Mouse (Mus musculus) liver, embryonic 12.5 days (tissue): ENCODE measurements at regions not wholly inside any gene's neighbourhood (a gene's known extent, or its start where the extent isn't known, plus 50 kb on each side); places are given as distances from the start of the nearest gene placed in this dataset.

Source experiments
- ATAC-seq: fragments of 200-750 bp; cut with Nextera tagmentation; 2 replicates; pipeline ENCODE4 v1.8.0; 2017; ENCODE audit warnings: moderate number of reproducible peaks, mild to moderate bottlenecking, moderate library complexity
- H3K27ac ChIP-seq: fragments of 300-500 bp; sonication (generic); 2 replicates; pipeline ENCODE4 v1.5.1; 2016; ENCODE audit warnings: mild to moderate bottlenecking
- H3K27me3 ChIP-seq: fragments of 300-500 bp; sonication (generic); replicated peaks from 2 replicates; pipeline ENCODE4 v1.6.1; 2016; ENCODE audit warnings: mild to moderate bottlenecking, moderate library complexity
- H3K36me3 ChIP-seq: fragments of 300-500 bp; sonication (generic); 2 replicates; pipeline ENCODE4 v1.6.1; 2016; ENCODE audit warnings: mild to moderate bottlenecking, moderate library complexity
- H3K4me1 ChIP-seq: fragments of 300-500 bp; sonication (generic); 2 replicates; pipeline ENCODE4 v1.6.1; 2016
- H3K4me2 ChIP-seq: fragments of 300-500 bp; sonication (generic); 2 replicates; pipeline ENCODE4 v1.6.1; 2016; ENCODE audit warnings: mild to moderate bottlenecking, moderate library complexity
- H3K4me3 ChIP-seq: fragments of 300-500 bp; sonication (generic); 2 replicates; pipeline ENCODE4 v1.5.1; 2016; ENCODE audit warnings: mild to moderate bottlenecking, moderate library complexity
- H3K9ac ChIP-seq: fragments of 300-500 bp; sonication (generic); 2 replicates; pipeline ENCODE4 v1.6.1; 2016; ENCODE audit warnings: mild to moderate bottlenecking, moderate library complexity
- H3K9me3 ChIP-seq: fragments of 300-500 bp; sonication (generic); replicated peaks from 2 replicates; pipeline ENCODE4 v1.6.1; 2016; ENCODE audit warnings: mild to moderate bottlenecking, moderate library complexity
- WGBS: fragments of 180-500 bp; shearing (Covaris S2); methylation state at CpG from one replicate; pipeline ENCODE4 v1.1.7; 2016; ENCODE audit not compliant: insufficient replicate concordance; 5-methylcytosine and 5-hydroxymethylcytosine counted together

- 71% methylated on average over 8 of the region's 8 CpGs for WGBS
- no peak overlapping the region for H3K27ac ChIP-seq
- H3K36me3 ChIP-seq, result no peaks in the 10 kb centered on the region
- H3K9me3 ChIP-seq, result no peaks in the 10 kb centered on the region
- H3K9ac ChIP-seq, result no peak overlapping the region
- H3K4me3 ChIP-seq, result no peak overlapping the region
- no peaks in the 10 kb centered on the region; the same call in 1 of the 2 replicates for H3K27me3 ChIP-seq
- ATAC-seq, result no peak
- no peaks in the 10 kb centered on the region for H3K4me1 ChIP-seq
- no peak overlapping the region for H3K4me2 ChIP-seq
Measured at GRCm38 (mm10) chr12:110391464-110391863, 55.5 kb upstream of the Ppp2r5c start.

DNA sequence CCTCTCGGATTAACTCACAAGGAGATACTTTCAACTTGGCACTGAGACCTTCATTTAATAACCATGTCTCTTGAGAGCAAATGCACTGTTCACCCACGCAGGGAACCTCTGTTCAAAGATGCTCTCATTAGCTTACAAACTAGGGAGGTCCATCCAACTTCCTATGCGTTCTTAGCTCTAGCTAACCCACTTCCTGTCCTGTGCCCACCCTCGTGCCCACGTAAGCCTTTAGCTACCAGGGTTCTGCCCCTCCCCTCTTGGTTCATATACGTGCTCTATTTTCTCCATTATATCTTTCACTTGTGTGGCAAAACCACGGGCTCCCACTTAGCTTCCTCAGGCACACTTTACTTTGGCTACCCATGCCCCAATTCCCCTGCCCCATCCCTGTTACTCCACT is 53.4 kb upstream of the Ppp2r5c start:
- H3K27me3 ChIP-seq, result no peaks in the 10 kb centered on the region; the same call in 1 of the 2 replicates
- H3K4me1 ChIP-seq, result no peaks in the 10 kb centered on the region
- H3K9ac ChIP-seq, result no peak overlapping the region
- H3K4me2 ChIP-seq, result no peak overlapping the region
- 52% methylated on average over 7 of the region's 7 CpGs for WGBS
- no peaks in the 10 kb centered on the region for H3K36me3 ChIP-seq
- no peak for ATAC-seq
- H3K9me3 ChIP-seq, result no peaks in the 10 kb centered on the region
- H3K27ac ChIP-seq, result no peak overlapping the region
- H3K4me3 ChIP-seq, result no peak overlapping the region
